Mouse (Mus musculus) kidney, embryonic 16.5 days (tissue): ENCODE measurements at regions not wholly inside any gene's neighbourhood (a gene's known extent, or its start where the extent isn't known, plus 50 kb on each side); places are given as distances from the start of the nearest gene placed in this dataset.
A peak's percentile ranks its signal among the peaks of the same experiment; 100 is the strongest.

Experiments
- ATAC-seq: fragments of 200-750 bp; cut with Nextera tagmentation; 2 replicates; pipeline ENCODE4 v1.8.0; 2017; ENCODE audit warnings: moderate TSS enrichment; ENCODE audit not compliant: low FRiP score, low TSS enrichment
- H3K27ac ChIP-seq: fragments of 300-500 bp; sonication (generic); 2 replicates; pipeline ENCODE4 v1.5.1; 2014; ENCODE audit warnings: low read length
- H3K27me3 ChIP-seq: fragments of 300-500 bp; sonication (generic); 2 replicates; pipeline ENCODE4 v1.6.1; 2014; ENCODE audit warnings: low read length, control low read depth, mixed read lengths; ENCODE audit not compliant: insufficient read depth
- H3K36me3 ChIP-seq: fragments of 300-500 bp; sonication (generic); 2 replicates; pipeline ENCODE4 v1.6.1; 2014; ENCODE audit warnings: low read length, control low read depth, mixed read lengths; ENCODE audit not compliant: insufficient read depth
- H3K4me1 ChIP-seq: fragments of 300-500 bp; sonication (generic); 2 replicates; pipeline ENCODE4 v1.6.1; 2014; ENCODE audit warnings: low read length, control low read depth, mixed read lengths; ENCODE audit not compliant: insufficient read depth
- H3K4me2 ChIP-seq: fragments of 300-500 bp; sonication (generic); replicated peaks from 2 replicates; pipeline ENCODE4 v1.6.1; 2014; ENCODE audit warnings: low read depth, low read length
- H3K4me3 ChIP-seq: fragments of 300-500 bp; sonication (generic); 2 replicates; pipeline ENCODE4 v1.5.1; 2014; ENCODE audit warnings: mild to moderate bottlenecking, low read length
- H3K9ac ChIP-seq: fragments of 300-500 bp; sonication (generic); replicated peaks from 2 replicates; pipeline ENCODE4 v1.6.1; 2014; ENCODE audit warnings: low read length
- H3K9me3 ChIP-seq: fragments of 300-500 bp; sonication (generic); 2 replicates; pipeline ENCODE4 v1.6.1; 2016; ENCODE audit warnings: low read length, control low read depth
- WGBS: fragments of 180-500 bp; shearing (Covaris S2); extraction: QIAGEN DNeasy Blood & Tissue Kit; methylation state at CpG from one replicate; pipeline ENCODE4 v1.1.7; 2014; 5-methylcytosine and 5-hydroxymethylcytosine counted together

DNA sequence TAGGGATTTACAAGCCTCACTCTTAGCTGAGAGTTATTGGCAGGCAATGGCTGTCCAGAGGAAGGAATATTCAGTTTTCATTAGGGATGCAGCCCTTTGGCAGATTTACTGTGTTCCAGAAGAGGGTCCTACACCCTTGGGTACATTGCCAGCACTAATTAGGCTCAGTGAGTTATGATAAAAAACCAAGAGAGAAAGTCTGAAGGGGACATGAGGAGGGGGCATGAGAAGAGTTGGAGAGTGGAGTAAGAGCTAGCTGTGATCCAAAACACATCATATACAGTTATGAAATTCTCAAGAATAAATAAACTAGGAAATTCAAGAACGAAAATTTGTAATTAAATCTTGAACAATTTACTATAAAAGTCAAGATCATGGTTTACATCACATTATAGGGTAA is 346.2 kb downstream of the 9330182O14Rik start:
- no peaks in the 10 kb centered on the region for H3K27me3 ChIP-seq
- no peaks in the 10 kb centered on the region for H3K9me3 ChIP-seq
- H3K36me3 ChIP-seq, result no peaks in the 10 kb centered on the region
- no peak overlapping the region for H3K9ac ChIP-seq
- peaks cover 6% of the 10 kb centered on the region for H3K4me1 ChIP-seq
- H3K4me3 ChIP-seq, result no peak overlapping the region
- ATAC-seq, result no peak
- no peak overlapping the region for H3K4me2 ChIP-seq
- WGBS, result 68% methylated on average over 1 of the region's 1 CpGs
- H3K27ac ChIP-seq, result no peak overlapping the region

DNA sequence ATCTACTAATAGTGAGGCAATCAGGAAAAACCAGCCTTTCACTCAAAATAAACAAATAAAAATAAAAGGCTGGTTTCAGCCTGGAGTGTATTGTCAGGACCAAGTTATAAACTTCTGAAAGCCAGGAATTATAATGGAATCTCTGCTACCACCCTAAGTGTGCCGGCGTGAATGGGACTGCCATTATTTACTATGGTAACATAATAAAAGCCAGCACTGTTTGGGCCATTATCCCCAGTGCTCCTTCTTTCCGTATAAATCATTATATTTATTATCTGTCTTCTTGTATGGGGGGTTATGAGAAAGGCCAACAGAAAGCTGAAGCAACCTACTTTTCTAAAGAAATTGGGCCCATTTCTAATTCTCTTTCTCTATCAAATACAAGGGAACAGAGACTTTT is 347.1 kb downstream of the 9330182O14Rik start:
- no peak for ATAC-seq
- WGBS, result 28% methylated on average over 3 of the region's 3 CpGs
- no peak overlapping the region for H3K27ac ChIP-seq
- H3K4me2 ChIP-seq, result no peak overlapping the region
- H3K9me3 ChIP-seq, result no peaks in the 10 kb centered on the region
- no peaks in the 10 kb centered on the region for H3K36me3 ChIP-seq
- no peak overlapping the region for H3K4me3 ChIP-seq
- H3K9ac ChIP-seq, result no peak overlapping the region
- no peaks in the 10 kb centered on the region for H3K27me3 ChIP-seq
- no peaks in the 10 kb centered on the region for H3K4me1 ChIP-seq

DNA sequence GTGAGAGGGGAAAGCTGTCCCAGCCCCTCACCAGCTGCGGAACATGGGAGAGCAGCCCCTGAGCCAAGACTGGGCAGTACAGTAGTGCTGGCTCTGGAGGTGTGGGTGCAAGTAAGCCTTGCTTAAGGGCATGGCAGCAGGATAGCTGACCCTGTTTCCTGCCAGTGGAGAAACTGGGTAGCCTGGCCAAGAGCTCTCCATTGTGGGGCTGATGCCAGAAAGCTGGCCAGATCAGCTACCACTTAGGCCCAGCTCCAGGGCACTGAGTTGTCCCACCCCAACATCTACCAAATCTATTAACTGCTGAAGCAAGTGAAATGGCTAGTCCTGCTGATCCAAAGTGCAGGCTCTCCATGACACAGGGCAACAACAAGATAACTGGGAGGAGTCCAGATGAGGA is 351.8 kb downstream of the 9330182O14Rik start:
- Histone ChIP-seq H3K4me1 (no peaks in the 10 kb centered on the region), H3K9me3 (no peaks in the 10 kb centered on the region), H3K4me2 (no peak overlapping the region), H3K4me3 (no peak overlapping the region), H3K36me3 (no peaks in the 10 kb centered on the region), H3K27me3 (no peaks in the 10 kb centered on the region), H3K9ac (no peak overlapping the region), H3K27ac (no peak overlapping the region)
- WGBS, result 100% methylated on average over 1 of the region's 1 CpGs
- ATAC-seq, result peak; percentile 35; the same call in 1 of the 2 replicates

DNA sequence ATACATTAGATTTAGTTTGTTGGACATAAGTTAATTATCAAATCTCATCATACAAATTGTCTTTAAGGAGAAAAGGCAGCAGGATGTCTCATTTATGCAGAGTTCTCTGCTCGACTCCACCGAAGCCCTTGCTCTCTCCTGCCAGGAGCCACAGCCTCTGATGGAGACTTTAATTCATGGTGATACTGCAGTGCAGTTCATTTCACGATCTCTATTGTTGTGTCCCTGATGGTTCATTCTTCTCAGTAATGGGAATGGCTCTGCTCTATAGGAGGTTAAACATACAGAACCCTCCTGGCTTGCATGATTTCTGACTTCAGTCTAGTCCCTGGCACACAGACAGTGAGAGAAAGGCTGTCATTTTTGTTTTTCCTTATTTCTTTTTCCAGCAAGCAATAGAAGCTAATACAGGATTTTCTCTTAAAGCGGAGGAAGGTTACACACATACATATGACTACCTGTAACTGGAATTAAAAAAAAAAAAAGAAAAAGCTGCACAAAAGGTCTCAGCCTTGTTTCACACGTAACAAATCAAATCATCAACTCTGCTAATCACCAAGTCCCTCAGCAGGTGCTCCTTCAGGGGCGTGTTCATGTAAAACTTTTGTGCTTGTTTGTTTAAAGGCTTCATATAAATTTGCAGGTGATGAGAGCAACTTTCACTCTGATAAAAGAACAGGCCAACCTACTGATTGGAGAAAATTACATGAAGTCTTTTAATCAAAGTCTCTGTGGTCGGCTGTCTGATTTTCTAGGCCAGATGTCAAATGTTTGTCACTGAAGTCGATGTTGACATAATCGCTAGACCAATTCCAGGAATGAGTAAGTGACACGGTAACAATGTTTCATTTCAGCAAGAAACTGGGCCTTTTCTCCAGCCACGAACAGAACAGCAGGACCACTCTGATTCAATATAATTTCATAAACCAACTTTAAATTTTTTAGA is 367.3 kb downstream of the 9330182O14Rik start:
- Histone ChIP-seq H3K4me3 (no peak overlapping the region), H3K27ac (no peak overlapping the region), H3K9ac (no peak overlapping the region), H3K4me1 (no peaks in the 10 kb centered on the region), H3K9me3 (no peaks in the 10 kb centered on the region), H3K4me2 (no peak overlapping the region), H3K36me3 (no peaks in the 10 kb centered on the region), H3K27me3 (no peaks in the 10 kb centered on the region)
- WGBS, result 62% methylated on average over 11 of the region's 11 CpGs
- no peak for ATAC-seq

DNA sequence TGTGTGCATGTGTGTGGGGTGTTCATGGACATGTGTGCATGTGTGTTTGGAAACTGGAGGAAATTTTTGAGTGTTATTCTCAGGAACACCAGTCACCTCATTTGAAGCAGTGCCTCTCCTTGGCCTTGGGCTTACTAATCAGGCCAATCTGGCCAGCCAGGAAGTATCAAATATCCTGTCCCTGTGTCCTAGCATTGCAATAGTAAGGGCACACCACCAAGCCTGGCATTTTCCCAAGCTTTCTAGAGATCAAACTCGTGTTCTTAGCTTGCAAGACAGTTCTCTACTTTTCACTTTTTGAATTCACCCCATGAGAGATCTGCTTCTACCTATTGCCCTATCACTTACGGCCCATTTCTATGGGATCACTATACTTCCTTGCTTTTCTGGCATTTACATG is 376.7 kb downstream of the 9330182O14Rik start:
- no peaks in the 10 kb centered on the region for H3K27me3 ChIP-seq
- H3K9me3 ChIP-seq, result no peaks in the 10 kb centered on the region
- no peak for ATAC-seq
- no peak overlapping the region for H3K4me3 ChIP-seq
- H3K9ac ChIP-seq, result no peak overlapping the region
- H3K36me3 ChIP-seq, result no peaks in the 10 kb centered on the region
- H3K27ac ChIP-seq, result no peak overlapping the region
- no peak overlapping the region for H3K4me2 ChIP-seq
- H3K4me1 ChIP-seq, result no peaks in the 10 kb centered on the region
- 63% methylated on average over 2 of the region's 2 CpGs for WGBS

DNA sequence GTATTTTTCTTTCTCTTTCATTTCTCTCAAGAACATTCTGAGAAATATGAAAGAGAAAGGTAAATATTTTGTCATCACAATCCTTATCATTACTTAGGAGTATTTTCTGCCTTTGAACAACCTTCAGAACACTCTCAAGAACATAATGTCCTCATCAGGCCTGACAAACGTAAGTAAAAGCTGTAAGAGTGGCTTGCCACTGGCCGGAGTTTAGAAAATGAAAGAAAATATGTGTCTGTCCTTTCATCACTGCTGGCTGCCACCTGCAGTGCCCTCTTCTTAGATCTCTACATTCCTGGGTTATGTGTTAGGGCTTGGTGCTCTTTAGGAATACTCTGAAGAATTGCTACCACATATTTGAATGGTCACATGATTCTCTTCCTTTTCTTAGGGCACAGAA is 390.2 kb downstream of the 9330182O14Rik start:
- no peak overlapping the region for H3K9ac ChIP-seq
- no peaks in the 10 kb centered on the region for H3K27me3 ChIP-seq
- no peak overlapping the region for H3K4me3 ChIP-seq
- no peaks in the 10 kb centered on the region for H3K36me3 ChIP-seq
- no peak overlapping the region for H3K27ac ChIP-seq
- no peaks in the 10 kb centered on the region for H3K4me1 ChIP-seq
- ATAC-seq, result no peak
- H3K9me3 ChIP-seq, result no peaks in the 10 kb centered on the region
- H3K4me2 ChIP-seq, result no peak overlapping the region
- 68% methylated on average over 2 of the region's 2 CpGs for WGBS

DNA sequence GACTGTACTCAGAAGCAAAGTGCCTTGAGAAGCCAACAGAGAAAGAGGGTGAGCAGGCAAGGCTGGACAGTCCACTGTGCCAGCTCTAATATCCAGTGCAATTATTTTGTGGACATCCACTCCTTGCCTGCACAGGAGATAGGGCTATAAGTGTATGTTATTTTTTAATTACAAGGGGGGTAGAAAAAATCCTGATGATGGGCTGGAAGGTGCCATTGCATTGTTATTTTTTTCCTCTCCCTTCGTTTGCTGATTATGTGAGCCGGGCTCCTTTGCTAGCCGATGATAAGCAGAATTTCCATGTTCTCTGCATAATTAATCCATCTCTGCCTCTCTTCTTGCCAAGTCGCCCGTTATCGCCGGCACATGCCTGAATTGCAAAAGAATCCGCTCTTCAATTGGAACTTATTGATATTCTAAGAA is 399.3 kb downstream of the 9330182O14Rik start:
- no peaks in the 10 kb centered on the region for H3K4me1 ChIP-seq
- no peaks in the 10 kb centered on the region for H3K36me3 ChIP-seq
- H3K27me3 ChIP-seq, result no peaks in the 10 kb centered on the region
- H3K27ac ChIP-seq, result no peak overlapping the region
- H3K9me3 ChIP-seq, result no peaks in the 10 kb centered on the region
- no peak overlapping the region for H3K9ac ChIP-seq
- 84% methylated on average over 8 of the region's 8 CpGs for WGBS
- ATAC-seq, result no peak
- H3K4me3 ChIP-seq, result no peak overlapping the region
- no peak overlapping the region for H3K4me2 ChIP-seq

DNA sequence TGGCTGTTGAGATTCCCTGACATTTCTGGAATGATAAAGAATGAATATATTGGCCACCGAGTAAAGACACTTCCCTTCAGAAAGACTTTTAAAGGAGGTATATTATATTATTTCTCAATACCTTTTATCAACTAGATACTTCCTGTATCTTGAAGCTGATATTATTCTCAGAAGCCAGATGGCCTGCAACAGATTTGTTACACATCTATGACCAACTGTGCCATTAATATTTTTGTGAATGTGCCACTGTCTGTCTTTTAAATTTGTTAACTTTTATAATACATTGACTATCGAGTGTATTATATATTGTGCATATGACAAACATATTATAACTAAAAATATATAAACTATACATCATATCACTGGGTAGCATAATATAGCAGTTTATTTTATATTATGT is 427.5 kb downstream of the 9330182O14Rik start:
- no peak for ATAC-seq
- Histone ChIP-seq H3K4me1 (0 out of 2 replicates have a peak, but pooled peaks cover 3% of the 10 kb centered on the region), H3K36me3 (no peaks in the 10 kb centered on the region), H3K4me2 (no peak overlapping the region), H3K4me3 (no peak overlapping the region), H3K9me3 (no peaks in the 10 kb centered on the region), H3K27me3 (no peaks in the 10 kb centered on the region), H3K27ac (no peak overlapping the region), H3K9ac (no peak overlapping the region)
- WGBS, result 84% methylated on average over 2 of the region's 2 CpGs

DNA sequence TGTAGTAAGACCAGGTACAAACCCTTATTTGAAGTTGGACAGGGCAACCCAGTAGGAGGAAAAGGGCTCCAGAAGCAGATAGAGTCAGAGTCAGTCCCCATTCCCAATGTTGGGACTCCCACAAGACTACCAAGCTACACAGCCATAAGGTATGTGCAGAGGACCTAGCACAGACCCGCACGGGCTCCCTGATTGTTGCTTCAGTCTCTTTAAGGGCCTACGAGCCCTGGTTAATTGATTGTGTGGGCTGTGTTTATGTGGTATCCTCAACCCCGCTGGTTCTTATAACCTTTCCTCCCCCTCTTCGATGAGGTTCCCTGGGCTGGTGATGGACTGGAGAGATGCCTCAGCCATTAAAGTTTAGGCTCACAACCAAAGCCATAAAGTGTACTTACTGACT is 431.6 kb downstream of the 9330182O14Rik start:
- Histone ChIP-seq H3K4me1 (0 out of 2 replicates have a peak, but pooled peaks cover 3% of the 10 kb centered on the region), H3K4me3 (no peak overlapping the region), H3K27me3 (no peaks in the 10 kb centered on the region), H3K36me3 (no peaks in the 10 kb centered on the region), H3K9me3 (no peaks in the 10 kb centered on the region), H3K9ac (no peak overlapping the region), H3K4me2 (no peak overlapping the region), H3K27ac (no peak overlapping the region)
- WGBS, result 21% methylated on average over 5 of the region's 5 CpGs
- ATAC-seq, result peak; percentile 84; the same call in 1 of the 2 replicates

DNA sequence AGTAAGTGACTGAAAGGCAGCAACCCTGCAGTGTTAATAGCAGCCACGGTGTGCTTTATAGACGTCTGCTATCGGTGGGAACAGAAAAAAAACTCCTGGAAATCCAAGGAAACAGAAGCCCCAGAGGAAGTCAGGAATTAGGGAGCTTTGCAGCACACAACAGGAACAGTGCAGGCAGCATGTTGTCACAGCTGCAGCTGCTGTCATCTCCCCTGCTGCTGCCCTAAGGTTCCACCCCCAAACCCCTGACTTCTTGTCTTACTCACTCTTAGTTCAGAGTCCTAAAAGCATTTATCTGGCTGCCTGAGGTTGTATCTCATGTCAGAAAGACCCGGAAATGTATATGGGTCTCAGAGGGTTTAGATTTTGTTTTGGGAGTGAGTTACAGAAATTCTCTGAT is 432.3 kb downstream of the 9330182O14Rik start:
- Histone ChIP-seq H3K9me3 (no peaks in the 10 kb centered on the region), H3K4me2 (no peak overlapping the region), H3K36me3 (no peaks in the 10 kb centered on the region), H3K9ac (no peak overlapping the region), H3K4me3 (no peak overlapping the region), H3K27me3 (no peaks in the 10 kb centered on the region), H3K27ac (no peak overlapping the region), H3K4me1 (0 out of 2 replicates have a peak, but pooled peaks cover 3% of the 10 kb centered on the region)
- ATAC-seq, result peak; percentile 84
- WGBS, result 4% methylated on average over 4 of the region's 4 CpGs
